Mouse (Mus musculus) gonadal fat pad, adult 2 months (tissue): ENCODE measurements around the gene Taf1d. TPM values are rescaled to one million over a fixed set of nuclear protein-coding genes. Genes with fewer than 3 reads are reported as not detected.
"Not testable (repeated sequence)": the region's sequence is repeated elsewhere in the genome, so short reads cannot be mapped to it uniquely, and the experiment has no call there.

Experiments
- DNase-seq: peaks from one replicate; pipeline ENCODE4 v3.0.0-alpha.2; 2012; ENCODE audit warnings: low read depth
- polyA plus RNA-seq: library from polyadenylated mRNA; depleted of rRNA; stranded (reverse); fragments of >200 nt; gene quantifications from 2 replicates; pipeline ENCODE4 v1.2.3, GENCODE M21; 2012; rRNA removed

The Taf1d gene
- polyA plus RNA-seq, 1 experiment = 10.8 TPM

DNA sequence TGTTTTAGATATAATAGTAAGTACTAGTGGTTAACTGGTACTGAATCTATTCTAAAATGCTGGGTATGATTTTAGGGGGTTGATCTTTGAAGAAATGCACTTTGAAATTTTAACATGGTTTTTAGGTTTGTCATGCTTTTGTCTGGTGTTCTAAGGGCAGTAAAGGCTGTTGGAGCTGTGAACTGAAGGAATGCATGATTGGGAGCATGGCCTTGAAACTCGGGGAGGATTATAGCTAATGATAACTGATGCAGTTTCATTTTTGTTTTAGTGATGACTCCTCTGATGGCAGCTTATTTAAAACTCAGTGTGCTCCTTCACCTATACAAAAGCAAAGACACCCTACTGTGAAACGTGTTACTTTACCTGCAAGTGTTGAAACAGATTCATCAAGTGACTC, 2.2 kb downstream of the Taf1d start:
- no peak for DNase-seq

DNA sequence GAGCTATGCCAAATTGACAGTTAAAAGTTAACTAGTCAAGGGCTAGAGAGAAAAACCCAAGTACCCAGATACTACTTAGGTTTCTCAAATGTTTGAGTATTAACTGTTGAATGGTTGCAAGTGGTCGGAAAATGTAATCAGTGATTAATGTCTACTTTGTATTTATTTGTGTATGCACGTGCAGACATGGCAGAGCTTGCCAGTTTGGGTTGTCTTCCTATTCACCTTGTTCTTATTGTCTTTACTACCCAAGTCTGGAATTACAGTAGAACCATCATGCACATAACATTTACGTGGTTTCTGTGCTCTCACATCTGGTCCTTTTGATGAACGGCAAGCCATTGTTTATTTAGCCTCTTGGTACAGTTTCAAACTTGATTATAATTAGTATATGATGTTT, 3.4 kb downstream of the Taf1d start:
- DNase-seq = no peak

DNA sequence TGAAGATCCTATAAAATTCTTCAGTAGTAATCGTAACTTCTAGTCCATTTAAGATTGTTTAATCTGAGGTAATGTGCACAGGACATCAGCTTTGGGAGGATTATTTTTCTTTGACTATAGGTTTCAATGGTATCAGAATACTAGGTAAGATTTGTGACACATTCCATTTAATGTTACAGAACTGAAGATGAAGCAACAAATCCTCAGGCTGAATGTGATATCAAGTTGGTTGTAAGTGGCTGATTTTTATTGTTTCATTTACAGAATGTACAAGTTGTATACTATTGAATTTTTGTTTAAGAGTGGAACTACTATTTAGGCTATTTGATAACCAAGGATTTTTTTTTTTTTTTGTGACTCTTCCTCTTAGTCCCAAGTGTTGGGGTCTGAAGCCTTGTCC, 4.2 kb downstream of the Taf1d start:
- no peak for DNase-seq

DNA sequence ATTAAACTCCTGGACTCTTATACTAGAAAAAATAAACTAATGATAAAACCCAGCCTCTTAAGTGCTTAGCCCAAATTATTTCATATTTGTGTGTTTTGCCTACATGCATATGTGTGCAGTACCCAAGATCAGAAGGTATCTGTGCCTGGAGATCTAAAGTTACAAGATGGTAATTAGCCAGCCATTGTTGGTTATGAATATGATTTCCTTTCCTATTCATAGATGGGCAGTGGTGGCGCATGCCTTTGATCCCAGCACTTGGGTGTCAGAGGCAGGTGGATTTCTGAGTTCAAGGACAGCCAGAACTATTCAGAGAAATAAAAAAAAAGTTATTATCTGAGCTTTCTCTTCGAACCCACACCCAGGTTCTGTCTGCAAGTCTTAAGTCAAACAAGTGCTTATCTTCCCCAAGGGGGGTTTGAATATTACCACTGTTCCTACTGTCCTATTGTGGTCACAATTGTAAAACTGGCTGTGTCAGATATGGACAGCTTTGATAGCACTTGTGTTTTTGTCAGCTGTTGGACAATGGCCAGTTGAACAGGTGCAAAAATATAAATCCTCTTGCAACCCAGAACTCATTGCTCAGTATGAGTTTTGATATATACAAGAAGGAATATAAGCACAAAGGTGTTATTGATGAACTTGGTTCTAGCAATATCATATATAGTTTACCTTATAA, 6.2 kb downstream of the Taf1d start:
- no peak for DNase-seq

GRCm38 (mm10) chr9:15313633-15314032, 7.6 kb downstream of the Taf1d start:
- no peak for DNase-seq

DNA sequence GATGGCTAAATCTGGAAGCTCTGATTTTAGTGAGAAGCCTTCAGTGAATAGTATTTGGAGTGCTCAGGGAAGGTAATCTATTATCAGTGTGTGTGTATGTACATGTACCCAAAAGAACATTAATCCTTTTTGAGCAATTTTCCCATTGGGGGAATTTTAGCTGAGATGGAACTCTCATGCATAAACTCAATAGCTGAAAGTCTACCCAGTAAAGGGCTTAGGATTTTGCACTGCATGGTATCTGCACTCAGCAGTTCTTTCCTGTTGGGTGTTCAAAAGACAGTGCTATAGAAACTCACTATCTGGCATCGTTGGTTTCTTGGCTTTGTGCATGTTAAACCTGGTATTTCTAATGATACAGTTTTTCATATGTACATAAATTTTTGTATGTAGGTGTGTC, 8.6 kb downstream of the Taf1d start:
- DNase-seq = no peak

GRCm38 (mm10) chr9:15316296-15316695, 10.3 kb downstream of the Taf1d start:
- DNase-seq = not testable (repeated sequence)

DNA sequence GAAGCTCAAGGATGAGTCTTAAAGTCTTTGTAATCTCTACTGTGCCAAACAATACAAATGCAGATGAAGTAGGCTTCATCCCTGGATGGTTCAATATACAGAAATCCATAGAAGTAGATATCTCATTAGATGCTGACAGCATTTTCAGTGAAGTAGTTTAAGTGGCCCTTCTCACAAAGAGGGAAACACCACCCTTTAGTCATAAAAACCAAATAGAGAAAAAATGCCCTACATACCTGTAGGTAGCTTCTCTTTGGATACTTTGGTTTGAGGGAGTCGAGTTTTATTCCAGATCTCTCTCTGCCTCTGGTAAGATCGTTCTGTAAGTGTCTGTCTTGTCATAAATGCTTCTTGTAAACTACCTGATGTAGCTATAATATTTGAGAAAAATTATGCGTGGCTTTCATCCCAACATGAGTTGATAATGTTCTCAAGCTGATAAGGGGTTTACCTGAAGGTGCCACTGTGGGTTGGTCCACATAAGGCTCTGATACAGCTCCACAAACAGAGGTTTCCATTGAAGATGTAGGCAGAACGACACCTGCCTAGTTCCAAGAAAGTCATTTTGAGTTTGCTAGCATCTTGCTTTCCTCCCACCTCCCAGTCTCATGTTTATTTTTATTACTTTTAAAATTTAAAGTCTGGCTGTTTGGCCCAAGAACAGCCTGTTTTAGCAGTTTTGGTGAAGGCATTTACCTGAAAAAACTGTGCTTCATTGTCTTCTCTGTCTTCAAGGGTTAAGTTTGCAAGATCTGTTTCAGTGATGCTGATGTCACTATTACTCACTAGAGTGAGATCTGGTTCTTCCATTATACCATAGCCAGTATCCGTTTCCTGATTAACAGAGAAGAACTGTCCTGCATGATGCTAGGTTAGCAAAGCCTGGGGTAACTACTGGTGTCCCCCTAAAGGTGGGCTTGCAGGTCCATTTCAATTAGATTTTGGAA, 11.5 kb downstream of the Taf1d start:
- DNase-seq = no peak

GRCm38 (mm10) chr9:15318170-15318742, 12.2 kb downstream of the Taf1d start:
- no peak for DNase-seq

DNA sequence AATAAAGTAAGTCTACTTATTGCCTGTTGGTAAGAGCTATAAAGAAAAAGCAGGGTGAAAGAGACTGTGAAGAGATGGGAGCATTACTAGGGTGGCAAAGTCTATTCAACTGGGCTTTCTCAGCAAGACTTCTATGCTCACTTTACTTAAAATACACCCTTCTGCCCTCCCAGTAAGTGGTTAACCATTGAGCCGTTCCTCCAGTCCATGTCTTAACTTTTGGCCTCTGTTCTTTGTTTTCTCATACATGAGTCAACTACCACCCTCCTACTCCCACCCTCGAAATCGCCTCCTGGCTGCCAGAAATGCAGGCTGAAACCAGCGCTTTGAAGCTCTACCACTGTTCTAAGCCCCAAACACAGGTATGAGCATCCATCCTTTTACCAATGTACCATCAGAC, 31.8 kb downstream of the Taf1d start:
- DNase-seq = no peak

DNA sequence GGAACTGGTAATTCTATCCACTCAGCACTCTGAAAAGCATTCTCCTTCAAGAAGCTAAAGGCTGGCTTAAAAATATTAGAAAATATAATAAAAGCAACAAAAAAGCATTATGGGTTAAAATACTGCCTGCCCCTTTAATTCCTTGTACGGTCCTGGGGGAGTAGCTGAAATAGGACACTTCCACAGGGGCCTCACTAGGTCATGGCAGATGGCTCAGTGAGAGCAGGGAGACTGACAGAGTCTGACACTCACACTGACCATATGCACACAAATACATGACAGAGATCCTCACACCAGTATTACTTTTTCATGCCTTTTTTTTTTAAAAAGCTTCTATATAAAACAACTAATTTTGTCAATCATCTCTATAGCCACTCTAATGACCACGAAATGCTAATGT, 43.9 kb downstream of the Taf1d start:
- no peak for DNase-seq

DNA sequence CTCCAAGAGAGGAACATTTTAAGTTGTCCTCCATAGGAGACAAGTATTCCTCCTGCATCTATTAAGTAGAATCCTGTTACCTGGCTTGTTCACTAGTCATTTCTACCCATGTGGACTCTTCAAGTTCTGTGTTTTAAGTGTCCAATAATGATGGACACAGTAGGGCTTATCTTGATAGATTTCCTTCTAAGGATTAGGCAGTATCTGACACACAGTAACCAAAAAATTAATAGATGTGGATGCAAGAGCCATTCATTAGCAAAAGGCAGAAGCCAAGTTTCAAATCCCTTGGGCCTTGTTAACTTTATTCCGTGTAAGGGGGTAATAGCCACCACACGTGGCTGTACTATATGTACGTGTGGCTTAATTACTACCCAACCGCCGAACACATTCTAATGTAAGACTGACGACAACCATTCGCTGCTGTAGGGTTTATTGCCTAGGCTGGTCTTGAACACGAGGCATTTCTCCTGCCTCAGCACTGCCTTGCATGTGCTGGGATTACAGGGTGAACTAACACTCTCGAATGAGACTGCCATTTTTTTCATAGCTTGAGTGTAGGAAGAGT, 51.0 kb downstream of the Taf1d start:
- DNase-seq = no peak

DNA sequence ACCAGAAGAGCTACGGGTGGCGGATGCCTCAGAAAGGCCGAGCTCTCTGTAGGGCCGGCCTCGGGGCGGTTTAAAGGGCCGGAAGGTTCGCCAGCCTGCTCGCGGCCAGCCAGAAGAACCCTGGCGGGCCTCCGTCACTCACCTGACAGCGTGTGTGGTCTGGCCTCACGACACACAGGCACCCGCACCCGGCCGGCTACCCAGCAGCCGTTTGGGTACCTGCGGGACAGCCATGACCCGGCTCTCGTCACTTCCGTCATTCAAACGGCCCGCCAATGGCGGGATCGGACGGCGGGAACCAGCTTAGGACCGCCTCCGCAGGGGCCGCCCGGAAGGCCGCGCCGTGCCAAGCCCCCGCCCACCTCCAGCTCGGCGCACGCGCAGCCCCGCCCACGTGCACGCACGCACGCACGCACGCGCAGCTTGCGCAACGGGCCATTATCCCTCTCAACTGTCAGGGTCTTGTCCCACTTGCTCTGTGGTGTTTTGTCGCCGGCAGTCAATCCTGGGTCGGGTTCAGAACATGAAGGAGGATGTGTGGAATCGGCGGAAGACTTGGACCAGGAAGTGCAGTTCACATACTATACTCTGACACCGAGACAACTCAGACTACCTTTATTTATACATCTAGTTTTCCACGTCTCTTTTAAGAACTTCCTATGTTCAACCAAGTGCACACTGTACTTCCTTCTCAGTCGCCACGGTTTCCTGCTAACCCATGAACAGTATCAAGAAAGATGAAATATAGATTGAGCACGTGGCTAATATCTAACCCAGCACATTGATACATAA, 51.7 kb downstream of the Taf1d start, which contains the start of gene Cep295:
Gene Cep295 (minus strand): TSS at position 305 of the 792 bp plus-strand sequence.
- peak; percentile 27 for DNase-seq

GRCm38 (mm10) chr9:15364843-15365242, 58.8 kb downstream of the Taf1d start:
- DNase-seq = no peak

DNA sequence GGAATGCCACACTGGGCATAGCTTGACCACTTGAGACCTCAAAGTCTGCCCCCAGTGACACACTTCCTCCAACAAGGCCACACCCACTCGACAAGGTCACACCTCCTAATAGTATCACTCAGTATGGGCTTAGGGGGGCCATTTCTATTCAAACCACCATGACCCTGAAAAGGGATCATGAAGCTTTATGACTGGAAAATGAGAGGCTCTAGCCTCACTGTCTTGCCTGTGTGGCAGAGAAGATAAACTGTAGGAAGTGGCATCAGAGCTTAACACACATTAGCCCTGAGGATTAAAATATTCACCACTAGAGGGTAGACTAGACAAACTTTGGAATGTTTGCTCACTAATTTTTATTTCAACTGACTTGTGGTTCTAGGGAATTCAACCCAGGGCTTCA, 59.8 kb downstream of the Taf1d start:
- DNase-seq = no peak

- DNase-seq = no peak
These were observed 60.2 kb downstream of the Taf1d start for GRCm38 (mm10) chr9:15366260-15366659.

Other genes starting within 250 kb of the Taf1d start
- 0.20 and 2.8 TPM in 2 replicates for gene Hephl1, start 194.1 kb upstream of the Taf1d start, polyA plus RNA-seq
- 5.1 and 5.9 TPM in 2 replicates for gene Vstm5, start 67.2 kb upstream of the Taf1d start, polyA plus RNA-seq
- gene Med17, start 26.3 kb upstream of the Taf1d start, polyA plus RNA-seq = 26.6 and 31.6 TPM in 2 replicates
- 30.8 and 46.6 TPM in 2 replicates for gene 4931406C07Rik, start 234 bp downstream of the Taf1d start, polyA plus RNA-seq
- 4.5 and 5.5 TPM in 2 replicates for gene Cep295, start 51.6 kb downstream of the Taf1d start, polyA plus RNA-seq
- 21.3 and 32.3 TPM in 2 replicates for gene Smco4, start 187.2 kb downstream of the Taf1d start, polyA plus RNA-seq